Mouse (Mus musculus) left cerebral cortex, adult 18-20 months (tissue): ENCODE data around the gene Arid3c. TPM values are rescaled to one million over a fixed set of nuclear protein-coding genes. Genes with fewer than 3 reads are reported as not detected.

Experiments
- DNase-seq, 2 experiments: peaks; one replicate each; pipeline ENCODE4 v3.0.0; 2021 to 2022; ENCODE audit warnings: low spot score in 2 of 2, mixed read lengths in 1 of 2
- total RNA-seq, 2 experiments: library from RNA; stranded (reverse); gene quantifications; 2 replicates each; pipeline ENCODE4 v1.2.3; 2021

Gene Arid3c
- total RNA-seq, 2 experiments from 2014 or later = 0.80 to 1.3 TPM

DNA sequence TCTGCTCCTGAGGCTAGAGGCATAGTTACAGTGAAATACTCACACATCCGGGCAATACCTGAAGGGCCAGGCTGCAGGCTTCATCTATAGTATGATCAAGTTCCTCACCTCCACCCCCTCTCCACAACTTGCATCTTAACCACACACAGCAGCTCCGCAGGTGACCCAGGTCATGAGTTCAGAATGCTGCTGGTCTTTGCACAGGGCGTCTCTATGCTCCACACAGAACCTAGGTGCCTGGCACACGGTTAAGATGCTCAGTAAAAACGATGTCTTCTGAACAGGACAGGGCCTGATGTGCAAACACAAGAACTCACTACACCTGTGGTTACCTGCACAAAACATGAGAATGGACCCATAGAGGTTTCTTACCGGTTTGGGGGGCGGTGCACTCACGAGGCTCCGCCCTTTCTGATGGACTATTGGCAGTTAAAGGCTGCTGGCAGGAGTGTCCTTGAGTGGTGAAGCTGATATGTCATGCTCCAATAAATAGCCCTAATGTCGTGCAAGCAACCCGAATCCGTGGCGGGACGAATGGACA lies 23.9 kb upstream of the Arid3c start, which contains the start of gene Galt:
Galt (plus strand) TSS at position 432 of the 541 bp plus-strand sequence.
- no peak for DNase-seq

DNA sequence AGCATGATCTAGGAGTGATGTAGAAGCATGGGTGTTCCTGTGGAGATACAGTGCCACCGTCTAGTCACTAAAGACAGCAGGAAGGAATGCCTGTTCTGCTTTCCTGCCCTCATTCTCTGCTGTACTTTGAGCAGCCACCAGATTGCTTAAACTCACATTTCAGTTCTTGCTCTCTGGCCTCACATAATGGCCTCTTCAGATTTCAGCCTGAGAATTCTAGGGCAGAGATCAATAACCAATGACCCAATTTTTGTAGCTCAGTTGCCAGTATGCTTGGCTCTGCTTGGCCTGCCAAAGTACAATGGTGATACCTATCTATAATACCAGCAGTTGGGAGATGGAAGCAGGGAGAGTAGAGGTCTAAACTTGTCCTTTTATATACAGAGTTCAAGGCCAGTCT lies 14.1 kb upstream of the Arid3c start:
- no peak for DNase-seq

DNA sequence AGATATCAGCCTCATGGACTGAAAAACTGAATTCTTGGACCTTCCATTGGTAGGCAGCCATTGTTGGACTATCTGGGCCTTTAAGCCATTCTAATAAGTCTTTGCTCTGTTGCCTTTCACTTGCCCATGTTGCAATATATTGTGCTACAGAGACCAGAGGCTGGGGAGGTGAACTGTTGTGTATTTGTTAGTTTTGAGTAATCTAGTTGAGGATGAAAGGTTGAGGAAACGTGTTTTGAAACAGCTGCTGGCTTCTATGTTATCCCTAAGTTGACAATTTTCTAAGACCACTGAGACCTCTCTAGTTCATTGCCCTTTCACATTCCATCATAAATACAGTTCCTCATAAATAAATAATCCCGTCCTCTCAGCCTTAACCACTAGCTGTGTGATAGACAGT lies 13.2 kb upstream of the Arid3c start:
- DNase-seq = no peak

DNA sequence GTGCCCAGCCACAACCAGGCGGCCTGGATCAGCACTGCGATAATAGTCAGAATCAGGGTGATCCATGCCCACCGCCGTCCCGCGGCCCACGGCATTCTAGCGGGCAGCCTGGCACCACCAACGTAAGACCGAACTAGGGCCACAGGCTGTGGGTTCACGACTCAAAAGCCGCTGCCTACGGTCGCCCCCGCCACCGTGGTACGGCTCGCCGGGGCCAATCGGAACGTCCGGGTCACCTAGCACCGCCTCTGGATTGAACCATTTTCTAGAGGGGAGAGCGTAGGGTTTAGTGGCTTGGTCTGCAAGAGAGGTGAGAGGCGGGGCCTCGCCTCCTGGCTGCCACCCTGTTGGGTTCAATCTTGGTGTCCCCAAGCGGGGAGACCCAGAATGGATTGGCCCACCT lies 10.2 kb upstream of the Arid3c start:
- DNase-seq = peak; percentile 89 to 95

DNA sequence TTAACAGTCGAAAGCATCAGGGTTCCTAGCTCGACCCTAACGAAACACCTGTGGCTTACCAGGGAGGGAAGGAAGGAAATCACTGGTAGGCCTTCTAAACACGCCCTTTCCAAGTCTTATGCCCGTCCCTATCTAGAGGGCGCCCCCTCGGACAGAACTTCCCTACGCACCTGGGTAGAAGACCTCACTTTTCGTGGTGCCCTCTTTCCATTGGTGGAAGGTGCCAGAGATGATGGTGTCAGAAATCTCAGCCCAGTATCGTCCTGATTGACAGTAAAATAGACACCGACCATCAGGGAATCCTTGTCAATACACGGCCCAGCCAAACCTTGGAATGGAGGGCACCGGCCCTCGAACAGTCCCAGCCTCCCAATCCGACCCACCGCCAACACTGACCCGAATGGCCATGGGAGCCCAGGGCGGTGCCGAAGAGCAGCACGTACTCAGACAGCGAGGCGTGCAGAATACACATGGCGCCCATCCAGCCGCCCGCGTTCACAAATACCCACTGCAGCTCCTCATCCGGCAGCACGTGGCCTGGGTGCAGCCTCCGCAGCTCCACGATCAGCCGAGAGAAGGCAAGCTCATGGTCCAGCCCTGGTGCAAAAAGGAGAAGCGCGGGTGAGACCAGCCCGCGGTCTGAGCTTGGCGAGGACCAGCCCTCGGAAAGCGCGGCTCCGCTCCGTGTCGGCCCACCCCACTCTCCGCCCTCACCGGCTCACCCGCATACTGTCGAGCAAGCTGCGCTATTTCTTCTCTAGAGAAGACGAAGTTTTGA lies 9.6 kb upstream of the Arid3c start:
- peak; percentile 70 to 82 for DNase-seq

DNA sequence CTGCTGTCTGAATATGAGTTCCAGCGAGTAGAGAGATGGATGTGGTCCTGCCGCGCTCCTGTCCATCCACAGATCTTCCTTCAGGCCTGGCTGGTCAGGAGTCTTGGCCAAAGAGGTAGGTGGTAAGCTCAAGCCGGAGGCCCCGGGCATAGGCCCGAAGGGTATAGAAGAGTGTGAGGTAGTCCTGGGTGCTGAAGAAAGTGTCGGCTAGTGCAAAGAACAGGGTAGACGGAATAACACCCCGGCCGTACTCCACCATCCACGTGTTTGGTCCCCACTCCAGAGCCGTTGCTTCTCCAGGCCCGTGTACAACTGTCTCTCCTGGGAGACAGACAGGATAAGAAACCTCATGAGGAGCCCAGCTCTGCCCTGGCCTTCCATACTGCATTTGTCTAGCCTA lies 8.3 kb upstream of the Arid3c start:
- no peak for DNase-seq

DNA sequence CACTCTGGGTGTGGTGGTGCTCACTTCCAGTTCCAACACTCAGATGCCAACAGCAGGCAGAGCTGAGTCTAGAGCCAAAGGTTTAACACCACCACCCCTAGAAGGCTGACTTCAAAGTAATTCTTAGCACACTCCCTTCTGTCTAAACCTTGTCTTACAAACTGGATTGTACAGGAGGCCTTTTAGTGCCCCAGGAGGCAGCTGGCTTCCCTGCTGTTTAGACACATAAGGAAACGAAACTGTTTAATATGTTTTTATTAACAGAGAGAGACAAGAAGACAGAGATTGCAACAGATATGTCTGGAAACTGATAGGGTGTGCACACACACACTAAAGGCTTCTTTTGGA lies 7.3 kb upstream of the Arid3c start:
- DNase-seq = no peak

DNA sequence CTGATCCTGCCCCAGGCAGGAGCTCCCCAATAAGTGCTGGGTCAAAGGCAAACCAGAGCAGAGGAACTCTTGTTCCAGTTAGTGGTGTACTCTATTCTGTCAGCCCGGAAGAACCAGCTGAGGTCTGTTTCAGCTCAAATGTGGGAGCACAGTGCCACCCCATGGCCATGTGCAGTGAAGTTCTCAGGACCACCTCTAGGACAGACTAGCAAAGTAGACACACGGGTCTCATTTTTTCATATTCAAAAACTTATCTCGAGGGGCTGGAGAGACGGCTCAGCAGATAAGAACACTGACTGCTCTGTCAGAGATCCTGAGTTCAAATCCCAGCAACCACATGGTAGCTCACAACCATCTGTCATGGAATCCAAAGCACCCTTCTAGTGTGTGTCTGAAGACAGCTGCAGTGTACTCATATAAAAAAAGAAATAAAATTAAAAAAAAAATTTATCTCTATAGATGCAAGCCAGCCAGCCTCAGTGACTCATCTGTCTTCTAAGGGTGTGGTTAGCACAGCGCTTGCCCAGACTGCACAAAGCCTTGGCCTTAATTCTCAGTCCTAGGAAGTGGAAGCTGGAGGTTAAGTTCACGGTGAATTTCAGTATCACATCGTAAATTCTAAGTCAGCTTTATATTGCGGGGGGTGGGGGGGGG lies 6.8 kb upstream of the Arid3c start:
- peak; percentile 71 to 76 for DNase-seq

DNA sequence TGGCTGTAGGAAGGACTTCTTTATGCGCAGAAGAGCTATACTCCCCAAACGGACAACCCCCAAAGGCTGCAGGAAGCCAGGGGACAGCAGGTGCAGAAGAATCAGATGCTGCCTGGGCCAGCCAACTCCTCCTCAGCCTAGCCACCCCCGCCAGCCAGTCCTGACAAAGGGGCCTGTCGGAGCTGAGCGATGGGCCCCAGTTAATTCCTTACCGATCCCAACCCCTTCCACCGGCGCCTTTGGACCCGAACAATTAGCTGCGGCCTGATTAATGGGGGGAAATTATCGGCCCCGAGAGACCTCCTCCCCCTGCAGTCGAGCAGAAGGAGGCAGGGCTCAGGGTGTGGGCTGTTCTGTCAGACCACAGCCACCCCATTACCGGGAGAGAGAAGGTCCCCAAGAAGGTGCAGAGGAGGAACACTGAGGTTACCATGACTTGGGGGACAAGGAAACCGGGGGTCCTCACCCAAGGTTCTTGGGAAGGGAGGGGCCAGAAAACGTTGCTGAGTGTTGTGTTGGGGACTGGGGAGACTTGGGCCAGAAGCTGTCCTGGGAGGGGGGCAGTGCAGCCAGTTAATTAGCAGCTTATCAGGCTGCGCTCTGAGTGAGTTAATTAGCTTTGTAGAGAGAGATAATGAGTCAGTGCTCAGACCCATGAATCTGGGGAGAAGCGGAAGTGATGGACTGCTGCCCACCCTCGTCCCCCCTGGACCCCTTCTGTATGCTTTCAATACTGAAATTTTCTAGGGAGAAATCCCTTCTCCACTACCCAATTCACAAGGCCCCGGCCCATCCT lies 3.9 kb downstream of the Arid3c start:
- DNase-seq = no peak

DNA sequence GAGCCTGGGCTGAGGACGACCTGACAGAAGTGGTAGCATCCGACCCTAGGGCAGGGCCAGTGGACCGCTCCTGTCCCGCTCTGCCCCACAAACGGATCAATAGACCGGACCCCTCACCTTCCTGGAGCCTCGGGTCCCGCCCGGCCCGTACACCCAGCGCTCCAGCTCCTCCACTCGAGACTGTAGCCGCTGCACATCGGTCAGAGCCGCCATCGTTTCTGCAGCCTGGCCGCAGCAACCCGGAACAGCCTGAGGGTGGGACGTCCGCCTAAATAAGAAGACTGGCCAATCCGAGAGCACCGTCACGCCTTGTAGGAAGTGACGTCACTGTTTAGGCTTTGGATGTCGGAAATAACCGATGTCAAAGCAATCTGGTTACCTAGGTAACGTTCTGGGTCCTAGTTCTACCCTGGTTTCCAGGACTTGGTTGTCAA lies 8.0 kb downstream of the Arid3c start, which contains the start of gene Dctn3:
Dctn3 (minus strand) TSS at position 253 of the 434 bp plus-strand sequence.
- peak; percentile 85 to 92 for DNase-seq

DNA sequence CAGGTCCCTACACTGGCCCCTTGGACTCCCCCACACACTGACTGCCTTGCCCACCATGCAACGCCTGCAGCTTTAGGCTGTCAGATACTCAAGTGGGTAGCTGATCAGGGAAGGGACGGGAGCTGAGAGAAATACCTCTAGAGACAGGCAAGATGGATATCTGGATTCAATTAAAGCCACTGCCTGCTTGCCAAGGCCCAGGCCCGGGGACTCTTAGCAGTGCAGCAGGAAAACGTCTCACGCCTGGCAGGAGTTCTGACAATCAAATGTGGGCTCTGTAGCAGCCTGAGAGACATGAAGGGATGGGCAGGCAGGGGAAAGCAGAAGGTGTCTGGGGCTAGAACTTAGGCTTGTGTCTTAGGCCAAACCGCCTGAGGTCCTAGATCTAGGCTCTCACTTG lies 14.1 kb downstream of the Arid3c start:
- DNase-seq = no peak

DNA sequence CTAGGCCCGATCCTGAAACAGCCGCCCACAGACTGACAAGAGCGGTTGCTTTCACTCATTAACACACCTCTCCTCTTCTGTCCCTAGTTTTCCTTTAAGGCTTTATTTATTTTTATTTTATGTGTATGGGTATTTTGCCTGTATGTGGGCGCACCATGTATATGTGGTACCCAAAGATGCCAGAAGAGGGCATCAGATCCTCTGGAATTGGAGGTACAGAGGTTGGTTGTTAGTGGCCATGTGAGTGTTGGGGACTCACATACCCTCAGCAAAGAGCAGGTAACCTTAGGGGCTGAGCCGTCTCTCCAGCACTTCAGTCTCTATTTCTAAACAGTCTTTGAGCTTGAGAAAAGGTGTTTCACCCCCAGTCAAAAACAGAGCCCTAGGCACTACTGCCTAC lies 15.3 kb downstream of the Arid3c start:
- DNase-seq = peak in 1 of 2 experiments; percentile 72

DNA sequence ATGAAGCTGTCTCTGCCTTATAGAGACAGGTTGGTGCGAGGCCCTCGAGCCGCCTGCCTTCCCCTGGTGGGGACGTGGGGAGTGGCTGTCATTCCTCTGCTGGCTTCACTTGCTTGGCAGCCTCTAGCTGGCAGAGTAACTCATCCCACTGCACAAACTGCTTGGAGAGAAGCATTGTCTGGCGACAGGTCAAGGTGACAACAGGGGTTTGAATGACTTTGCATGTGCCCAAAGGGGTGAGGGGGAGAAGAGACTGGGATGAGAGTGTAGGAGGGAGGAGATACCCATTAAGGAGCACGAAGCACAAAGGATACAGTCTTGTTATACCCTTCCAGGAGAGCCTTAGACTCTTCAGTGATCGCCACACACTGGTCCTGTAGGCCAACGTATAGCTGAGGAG lies 15.9 kb downstream of the Arid3c start:
- DNase-seq = no peak

DNA sequence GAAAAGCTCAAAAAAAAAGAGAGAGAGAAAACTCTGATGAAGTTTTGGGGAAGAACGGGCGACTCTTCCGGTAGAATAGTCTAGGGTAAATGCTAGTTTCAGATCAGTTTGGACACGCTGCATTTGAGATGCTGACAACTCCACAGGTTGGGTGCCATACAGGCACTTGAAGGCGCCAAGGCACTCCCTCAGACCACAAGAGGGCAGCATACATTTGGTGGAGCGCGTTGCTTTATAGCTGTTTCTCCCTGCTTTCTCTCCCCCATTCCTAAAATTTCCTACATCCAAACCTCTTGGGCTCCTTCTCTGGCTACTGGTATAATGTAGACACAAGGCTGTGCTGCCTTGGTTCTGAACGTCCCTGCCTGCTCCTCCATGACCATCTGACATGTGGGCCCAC lies 16.7 kb downstream of the Arid3c start:
- peak; percentile 76 to 80 for DNase-seq

DNA sequence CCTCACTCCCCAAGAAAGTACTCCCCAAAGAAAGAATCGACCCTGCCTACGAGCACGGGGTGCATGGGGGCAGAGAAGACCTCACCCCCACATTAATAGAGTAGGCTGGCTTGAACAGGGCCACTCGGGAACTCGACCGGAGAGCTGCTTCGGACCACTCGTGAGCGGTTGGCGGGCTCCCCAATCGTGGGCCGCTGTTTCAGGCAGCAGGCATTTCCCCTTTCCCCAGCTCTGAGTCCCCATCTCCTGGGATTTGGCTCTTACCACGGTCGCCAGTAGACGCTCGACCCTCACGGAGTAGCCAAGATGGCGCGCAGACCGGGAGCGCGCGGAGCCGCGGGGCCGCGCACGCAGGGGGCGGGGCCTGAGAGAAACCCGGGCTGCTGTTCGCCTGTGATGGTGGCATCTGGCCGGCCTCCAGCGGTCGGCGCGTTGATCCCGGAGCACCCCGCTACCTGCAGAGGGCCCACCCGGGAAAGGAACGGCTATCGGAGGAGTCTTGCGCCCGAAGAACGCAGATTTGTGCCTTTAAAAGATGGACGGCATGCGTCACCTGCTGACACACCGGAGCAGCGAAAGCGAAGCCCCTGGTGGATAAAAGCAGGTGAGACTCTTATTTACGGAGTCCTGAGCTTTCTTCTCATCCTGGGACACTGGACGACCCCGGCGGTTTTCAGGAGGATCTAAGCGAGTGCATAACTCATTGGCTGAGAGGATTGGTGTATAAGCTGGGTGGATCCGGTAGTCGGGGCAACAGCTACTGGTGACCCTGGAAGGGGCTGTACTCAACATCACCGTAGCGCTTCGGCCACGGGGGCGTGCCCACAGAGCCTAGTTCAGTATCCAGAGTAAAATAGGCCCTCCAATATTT lies 17.5 kb downstream of the Arid3c start, which contains the start of gene Rpp25l:
Rpp25l (minus strand) TSS at position 338 of the 871 bp plus-strand sequence.
- peak; percentile 76 to 87 for DNase-seq

DNA sequence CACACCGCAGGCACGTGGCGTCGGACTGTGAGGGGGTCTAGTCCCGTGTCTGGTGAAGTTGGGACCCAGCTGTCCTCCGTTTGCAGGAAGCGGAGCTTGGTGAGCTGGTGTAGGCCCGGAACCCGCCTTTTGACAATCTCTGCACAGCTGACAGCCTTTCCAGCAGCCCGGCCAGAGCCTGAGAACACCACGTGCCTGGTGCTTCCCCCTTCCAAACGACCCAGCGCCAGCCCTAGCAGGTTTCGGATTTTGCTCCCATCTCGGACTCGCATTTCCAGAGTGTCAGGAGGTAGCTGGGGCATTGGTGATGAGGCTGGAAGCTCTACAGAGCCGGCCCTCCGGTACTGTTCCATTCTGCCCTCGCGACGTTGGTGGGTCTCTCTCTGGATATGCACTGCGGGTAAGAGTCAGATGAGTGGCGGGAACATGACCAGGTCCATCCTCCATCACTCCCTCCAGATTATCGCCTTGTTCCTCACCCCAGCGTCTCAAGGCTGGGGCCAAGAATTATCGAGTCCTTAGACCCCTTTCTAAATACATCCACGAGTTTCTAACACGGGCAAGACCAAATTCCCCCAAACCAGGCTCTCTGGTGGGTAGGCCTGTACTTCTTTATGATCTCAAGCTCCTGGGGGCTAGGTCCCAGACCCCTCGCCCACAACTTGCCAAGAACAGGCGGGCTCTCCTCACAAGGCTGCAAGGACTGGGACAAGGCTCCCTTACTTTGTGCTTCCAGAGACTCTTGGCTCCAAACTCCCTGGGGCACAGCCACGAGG lies 18.3 kb downstream of the Arid3c start:
- no peak for DNase-seq

DNA sequence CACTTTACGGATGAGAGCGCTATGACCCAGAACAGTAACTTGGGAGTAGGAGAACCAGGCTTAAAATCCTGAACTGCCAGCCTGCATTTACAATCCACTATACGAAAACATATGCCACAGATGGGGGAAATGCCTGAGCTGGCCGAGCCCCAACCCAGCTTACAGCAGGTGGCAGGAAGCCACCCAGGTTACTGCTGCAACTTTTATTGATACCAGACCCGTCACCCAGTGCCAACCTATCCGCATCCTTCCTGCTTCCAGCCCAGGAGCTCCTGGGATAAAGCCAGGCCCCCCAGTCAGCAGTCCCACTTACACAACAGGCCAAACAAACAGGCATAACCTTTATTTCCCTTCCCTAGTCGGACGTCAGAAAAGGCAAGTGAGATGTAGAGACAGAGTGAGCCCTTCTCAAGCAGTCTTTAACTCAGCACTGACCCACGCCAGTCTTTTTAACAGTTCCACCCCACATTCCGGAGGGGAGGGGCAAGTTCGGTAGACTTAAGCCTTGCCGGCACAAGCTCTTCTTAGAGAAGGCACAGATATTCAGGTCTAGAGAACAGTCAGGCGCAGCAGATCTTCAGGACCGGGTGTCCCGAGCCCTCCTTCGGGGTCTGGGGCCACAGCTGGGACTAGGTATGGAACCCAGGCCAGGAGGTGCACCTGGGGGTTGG lies 19.1 kb downstream of the Arid3c start:
- no peak for DNase-seq

DNA sequence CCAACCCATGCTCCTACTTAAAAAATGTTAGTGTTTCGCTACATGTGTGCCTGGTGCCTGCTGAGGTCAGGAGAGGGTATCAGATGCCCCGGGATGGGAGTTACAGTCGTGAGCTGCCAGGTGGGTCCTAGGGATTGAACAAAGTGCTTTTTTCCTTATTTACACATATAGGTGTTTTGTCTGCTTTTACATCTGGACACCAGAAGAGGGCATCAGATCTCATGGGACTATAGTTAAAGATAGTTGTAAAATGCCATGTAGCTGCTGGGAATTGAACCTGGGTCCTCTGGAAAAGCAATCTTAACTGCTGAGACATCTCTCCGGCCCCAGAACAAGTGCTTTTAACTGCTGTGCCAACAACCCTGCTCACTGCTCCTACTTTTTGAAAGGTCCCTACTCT lies 20.7 kb downstream of the Arid3c start:
- DNase-seq = no peak

DNA sequence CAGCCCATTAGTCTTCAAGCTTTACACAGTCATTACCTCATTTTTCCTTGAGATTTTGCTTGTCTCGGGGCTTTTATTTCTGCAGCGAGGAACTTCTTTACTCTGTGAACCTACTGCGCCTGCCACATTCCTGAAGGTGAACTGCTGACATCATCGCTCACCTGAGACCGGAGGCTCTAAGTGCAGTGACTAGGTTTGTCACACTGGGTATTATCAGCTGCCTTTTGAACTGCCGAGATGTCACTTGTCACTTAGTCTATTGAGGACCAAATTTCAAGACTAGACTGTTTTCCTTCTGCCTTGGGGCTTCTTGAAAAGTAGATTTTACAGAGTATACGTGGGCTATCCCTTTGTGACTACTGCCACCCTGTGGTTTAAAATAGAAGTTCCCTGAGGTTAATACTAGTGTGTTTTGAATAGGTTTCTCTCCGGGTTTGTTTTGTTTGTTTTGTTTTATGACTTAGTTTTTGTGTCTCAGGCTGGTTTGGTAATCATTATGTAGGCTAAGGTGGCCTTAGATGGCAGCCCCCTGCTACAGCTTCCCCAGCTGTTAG lies 22.7 kb downstream of the Arid3c start:
- no peak for DNase-seq
